Mouse (Mus musculus) forebrain, embryonic 11.5 days (tissue): ENCODE measurements around the gene Sfxn1. TPM values are rescaled to one million over a fixed set of nuclear protein-coding genes. Genes with fewer than 3 reads are reported as not detected.

Source experiments
- ATAC-seq: fragments of 200-750 bp; cut with Nextera tagmentation; replicated peaks from 2 replicates; pipeline ENCODE4 v1.8.0; 2017; ENCODE audit warnings: moderate TSS enrichment; ENCODE audit not compliant: low FRiP score
- DNase-seq: peaks from one replicate; pipeline ENCODE4 v3.0.0-alpha.2; 2017; ENCODE audit warnings: low spot score
- H3K27ac ChIP-seq: fragments of 300-500 bp; sonication (generic); 2 replicates; pipeline ENCODE4 v1.5.1; 2014; ENCODE audit warnings: low read depth, low read length
- H3K27me3 ChIP-seq: fragments of 300-500 bp; sonication (generic); 2 replicates; pipeline ENCODE4 v1.6.1; 2014; ENCODE audit warnings: mild to moderate bottlenecking, low read length, mixed read lengths; ENCODE audit not compliant: control insufficient read depth, insufficient read depth
- H3K36me3 ChIP-seq: fragments of 300-500 bp; sonication (generic); 2 replicates; pipeline ENCODE4 v1.6.1; 2014; ENCODE audit warnings: mild to moderate bottlenecking, low read length, moderate library complexity, mixed read lengths; ENCODE audit not compliant: control insufficient read depth, insufficient read depth
- H3K4me1 ChIP-seq: fragments of 300-500 bp; sonication (generic); replicated peaks from 2 replicates; pipeline ENCODE4 v1.6.1; 2014; ENCODE audit warnings: low read length, mixed read lengths; ENCODE audit not compliant: control insufficient read depth, insufficient read depth
- H3K4me2 ChIP-seq: fragments of 300-500 bp; sonication (generic); 2 replicates; pipeline ENCODE4 v1.6.1; 2014; ENCODE audit warnings: low read depth, mild to moderate bottlenecking, low read length, moderate library complexity, mixed read lengths; ENCODE audit not compliant: severe bottlenecking
- H3K4me3 ChIP-seq: fragments of 300-500 bp; sonication (generic); 2 replicates; pipeline ENCODE4 v1.5.1; 2014; ENCODE audit warnings: low read depth, low read length
- H3K9ac ChIP-seq: fragments of 300-500 bp; sonication (generic); 2 replicates; pipeline ENCODE4 v1.6.1; 2014; ENCODE audit warnings: low read length
- H3K9me3 ChIP-seq: fragments of 300-500 bp; sonication (generic); 2 replicates; pipeline ENCODE4 v1.6.1; 2016; ENCODE audit warnings: low read length, mixed read lengths; ENCODE audit not compliant: control insufficient read depth
- WGBS: fragments of 180-500 bp; shearing (Covaris S2); extraction: QIAGEN DNeasy Blood & Tissue Kit; methylation state at CpG from one replicate; pipeline ENCODE4 v1.1.7; 2014; 5-methylcytosine and 5-hydroxymethylcytosine counted together
- polyA plus RNA-seq: library from polyadenylated mRNA; unstranded; fragments of >200 nt; fragmentation: Nextera tagmentation; extraction: Ambion mirVana; gene quantifications from 2 replicates; pipeline ENCODE4 v1.2.1, GENCODE M21; 2014

The Sfxn1 gene
- polyA plus RNA-seq, 1 experiment from 2014 or later = 94.5 TPM

DNA sequence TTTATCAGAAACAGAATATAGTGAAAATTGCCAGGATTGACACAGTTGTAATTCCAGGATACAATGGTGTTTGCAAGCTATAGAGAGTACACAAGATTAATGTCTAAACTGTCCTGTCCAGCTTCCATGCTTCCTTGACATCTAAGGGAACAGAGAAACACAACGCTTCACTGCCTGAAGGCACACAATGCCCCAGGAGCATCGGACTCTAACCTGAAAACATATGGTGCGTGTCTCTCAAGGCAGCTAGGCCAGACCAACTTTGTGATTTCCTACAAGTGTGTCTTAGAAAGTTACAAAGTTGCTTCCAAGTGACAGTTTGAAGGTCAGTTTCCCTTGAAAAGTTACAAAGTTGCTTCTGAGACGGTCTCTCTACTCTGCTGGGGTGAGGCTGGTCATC, 25.6 kb downstream of the Sfxn1 start:
- DNase-seq (no peak), ATAC-seq (no peak)
- Histone ChIP-seq H3K9ac (no peak overlapping the region), H3K9me3 (no peaks in the 10 kb centered on the region), H3K36me3 (no peaks in the 10 kb centered on the region; the same call in none of the 2 replicates), H3K4me3 (no peak overlapping the region), H3K27ac (no peak overlapping the region), H3K4me1 (no peaks in the 10 kb centered on the region), H3K4me2 (no peak overlapping the region), H3K27me3 (no peaks in the 10 kb centered on the region)
- 93% methylated on average over 4 of the region's 4 CpGs for WGBS

DNA sequence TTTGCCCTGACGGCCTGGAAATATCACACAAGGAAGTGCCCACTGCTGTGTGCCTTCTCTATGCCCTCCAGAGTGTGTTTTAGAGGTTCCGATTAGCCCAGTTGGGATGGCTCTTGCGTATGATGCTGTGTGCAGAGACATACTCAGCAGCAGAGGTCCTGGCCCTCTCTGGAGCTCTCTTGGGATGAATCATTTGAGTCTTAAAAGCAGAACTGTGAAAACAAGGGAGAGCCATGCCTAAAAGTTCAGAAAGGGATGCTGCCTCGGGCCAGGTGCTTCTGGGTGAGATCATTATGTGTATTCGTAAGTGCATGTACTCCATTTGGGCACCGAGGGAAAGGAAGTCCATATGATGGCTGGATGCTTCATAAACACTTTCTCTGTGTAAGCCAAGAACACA, 26.1 kb downstream of the Sfxn1 start:
- no peaks in the 10 kb centered on the region; the same call in none of the 2 replicates for H3K36me3 ChIP-seq
- H3K4me3 ChIP-seq = no peak overlapping the region
- no peaks in the 10 kb centered on the region for H3K9me3 ChIP-seq
- H3K4me2 ChIP-seq = no peak overlapping the region
- no peak for ATAC-seq
- no peaks in the 10 kb centered on the region for H3K27me3 ChIP-seq
- DNase-seq = no peak
- no peak overlapping the region for H3K27ac ChIP-seq
- 93% methylated on average over 6 of the region's 6 CpGs for WGBS
- H3K4me1 ChIP-seq = no peaks in the 10 kb centered on the region
- H3K9ac ChIP-seq = no peak overlapping the region

- no peak overlapping the region for H3K9ac ChIP-seq
- no peak overlapping the region for H3K4me3 ChIP-seq
- no peaks in the 10 kb centered on the region for H3K9me3 ChIP-seq
- no peak overlapping the region for H3K27ac ChIP-seq
- 91% methylated on average over 15 of the region's 15 CpGs for WGBS
- no peak overlapping the region for H3K4me2 ChIP-seq
- H3K27me3 ChIP-seq = no peaks in the 10 kb centered on the region
- H3K36me3 ChIP-seq = no peaks in the 10 kb centered on the region
- no peak for ATAC-seq
- no peaks in the 10 kb centered on the region for H3K4me1 ChIP-seq
- no peak for DNase-seq
These were observed 29.6 kb downstream of the Sfxn1 start for GRCm38 (mm10) chr13:54101031-54101820.

GRCm38 (mm10) chr13:54102061-54102460, 30.4 kb downstream of the Sfxn1 start:
- no peak for DNase-seq
- WGBS = 95% methylated on average over 3 of the region's 3 CpGs

DNA sequence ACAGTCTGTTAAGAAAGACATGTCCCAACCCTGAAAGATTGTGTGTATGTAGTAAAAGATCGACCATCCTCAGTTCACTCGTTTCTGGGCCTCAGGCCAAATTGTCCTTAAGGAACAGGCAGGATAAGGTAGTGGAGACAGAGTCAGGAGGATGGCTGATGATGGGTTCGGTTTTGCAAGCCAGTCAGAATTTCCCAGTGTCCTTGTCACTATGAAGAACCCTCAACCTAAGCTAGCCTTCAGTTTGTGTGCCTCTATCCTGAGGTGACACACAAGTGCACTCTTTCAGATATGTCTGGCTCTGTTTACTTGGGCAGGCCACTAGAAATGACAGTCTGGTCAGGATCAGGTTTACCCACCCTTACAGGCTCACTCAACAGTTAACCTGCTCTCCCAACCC, 31.6 kb downstream of the Sfxn1 start:
- Histone ChIP-seq H3K4me1 (no peaks in the 10 kb centered on the region), H3K27ac (no peak overlapping the region), H3K36me3 (peaks cover 4% of the 10 kb centered on the region; the same call in 1 of the 2 replicates), H3K9ac (no peak overlapping the region), H3K4me2 (no peak overlapping the region), H3K27me3 (no peaks in the 10 kb centered on the region), H3K9me3 (no peaks in the 10 kb centered on the region), H3K4me3 (no peak overlapping the region)
- ATAC-seq (no peak), DNase-seq (no peak)
- 88% methylated on average over 3 of the region's 3 CpGs for WGBS

More at GRCm38 (mm10) chr13:54102061-54102460, 30.4 kb downstream of the Sfxn1 start:
- Histone ChIP-seq H3K36me3 (no peaks in the 10 kb centered on the region; the same call in 1 of the 2 replicates), H3K9me3 (no peaks in the 10 kb centered on the region), H3K9ac (no peak overlapping the region), H3K27ac (no peak overlapping the region), H3K4me3 (no peak overlapping the region), H3K27me3 (no peaks in the 10 kb centered on the region), H3K4me2 (no peak overlapping the region), H3K4me1 (no peaks in the 10 kb centered on the region)
- ATAC-seq = no peak

- H3K4me2 ChIP-seq = no peak overlapping the region
- H3K27me3 ChIP-seq = no peaks in the 10 kb centered on the region
- H3K9me3 ChIP-seq = no peaks in the 10 kb centered on the region
- H3K9ac ChIP-seq = no peak overlapping the region
- no peak overlapping the region for H3K4me3 ChIP-seq
- 90% methylated on average over 10 of the region's 10 CpGs for WGBS
- H3K4me1 ChIP-seq = no peaks in the 10 kb centered on the region
- DNase-seq (no peak), ATAC-seq (no peak)
- peaks cover 4% of the 10 kb centered on the region; the same call in 1 of the 2 replicates for H3K36me3 ChIP-seq
- no peak overlapping the region for H3K27ac ChIP-seq
These were observed 32.2 kb downstream of the Sfxn1 start for GRCm38 (mm10) chr13:54103866-54104265.

- peak; percentile 84 for DNase-seq
- Histone ChIP-seq H3K9ac (no peak overlapping the region), H3K9me3 (peaks cover 5% of the 10 kb centered on the region; the same call in 1 of the 2 replicates), H3K27me3 (no peaks in the 10 kb centered on the region), H3K4me1 (no peaks in the 10 kb centered on the region), H3K4me3 (no peak overlapping the region), H3K36me3 (no peaks in the 10 kb centered on the region), H3K27ac (no peak overlapping the region), H3K4me2 (no peak overlapping the region)
- ATAC-seq = no peak
- WGBS = 45% methylated on average over 11 of the region's 11 CpGs
These were observed 42.3 kb downstream of the Sfxn1 start for GRCm38 (mm10) chr13:54113819-54114550.

GRCm38 (mm10) chr13:54114931-54115330, 43.3 kb downstream of the Sfxn1 start:
- WGBS = 80% methylated on average over 5 of the region's 5 CpGs
- Histone ChIP-seq H3K9ac (no peak overlapping the region), H3K27ac (no peak overlapping the region), H3K36me3 (no peaks in the 10 kb centered on the region), H3K4me3 (no peak overlapping the region), H3K4me1 (no peaks in the 10 kb centered on the region), H3K9me3 (peaks cover 5% of the 10 kb centered on the region; the same call in 1 of the 2 replicates), H3K4me2 (no peak overlapping the region), H3K27me3 (no peaks in the 10 kb centered on the region)
- DNase-seq (no peak), ATAC-seq (no peak)
